Mouse (Mus musculus) heart, embryonic 16.5 days (tissue): ENCODE results near the gene Gm45808. TPM values are rescaled to one million over a fixed set of nuclear protein-coding genes. Genes with fewer than 3 reads are reported as not detected.
"Not testable (repeated sequence)": the region's sequence is repeated elsewhere in the genome, so short reads cannot be mapped to it uniquely, and the experiment has no call there.

Experiments
- ATAC-seq: fragments of 200-750 bp; cut with Nextera tagmentation; replicated peaks from 2 replicates; pipeline ENCODE4 v1.8.0; 2017; ENCODE audit warnings: moderate number of reproducible peaks; ENCODE audit not compliant: insufficient read depth, low FRiP score; ENCODE audit errors: extremely low read depth
- H3K27ac ChIP-seq: fragments of 300-500 bp; sonication (generic); 2 replicates; pipeline ENCODE4 v1.5.1; 2014; ENCODE audit warnings: mild to moderate bottlenecking, low read length, control low read depth, moderate library complexity
- H3K27me3 ChIP-seq: fragments of 300-500 bp; sonication (generic); 2 replicates; pipeline ENCODE4 v1.6.1; 2014; ENCODE audit warnings: low read length, mixed read lengths; ENCODE audit not compliant: control insufficient read depth, insufficient read depth
- H3K36me3 ChIP-seq: fragments of 300-500 bp; sonication (generic); 2 replicates; pipeline ENCODE4 v1.6.1; 2014; ENCODE audit not compliant: control insufficient read depth, insufficient read depth
- H3K4me1 ChIP-seq: fragments of 300-500 bp; sonication (generic); 2 replicates; pipeline ENCODE4 v1.6.1; 2014; ENCODE audit warnings: low read length, mixed read lengths; ENCODE audit not compliant: control insufficient read depth, insufficient read depth
- H3K4me2 ChIP-seq: fragments of 300-500 bp; sonication (generic); 2 replicates; pipeline ENCODE4 v1.6.1; 2014; ENCODE audit warnings: low read depth, mild to moderate bottlenecking, control low read depth, low read length
- H3K4me3 ChIP-seq: fragments of 300-500 bp; sonication (generic); 2 replicates; pipeline ENCODE4 v1.5.1; 2014; ENCODE audit warnings: mild to moderate bottlenecking, control low read depth, low read length
- H3K9ac ChIP-seq: fragments of 300-500 bp; sonication (generic); 2 replicates; pipeline ENCODE4 v1.6.1; 2014; ENCODE audit warnings: low read length, control low read depth
- H3K9me3 ChIP-seq: fragments of 300-500 bp; sonication (generic); replicated peaks from 2 replicates; pipeline ENCODE4 v1.6.1; 2016; ENCODE audit warnings: low read length; ENCODE audit not compliant: control insufficient read depth
- WGBS: fragments of 180-500 bp; shearing (Covaris S2); extraction: QIAGEN DNeasy Blood & Tissue Kit; methylation state at CpG from one replicate; pipeline ENCODE4 v1.1.7; 2014; 5-methylcytosine and 5-hydroxymethylcytosine counted together
- polyA plus RNA-seq: library from polyadenylated mRNA; unstranded; fragments of >200 nt; fragmentation: Nextera tagmentation; extraction: Ambion mirVana; gene quantifications from 2 replicates; pipeline ENCODE4 v1.2.1, GENCODE M21; 2015

Gene Gm45808
- polyA plus RNA-seq, 1 experiment from 2014 or later, result not detected

DNA sequence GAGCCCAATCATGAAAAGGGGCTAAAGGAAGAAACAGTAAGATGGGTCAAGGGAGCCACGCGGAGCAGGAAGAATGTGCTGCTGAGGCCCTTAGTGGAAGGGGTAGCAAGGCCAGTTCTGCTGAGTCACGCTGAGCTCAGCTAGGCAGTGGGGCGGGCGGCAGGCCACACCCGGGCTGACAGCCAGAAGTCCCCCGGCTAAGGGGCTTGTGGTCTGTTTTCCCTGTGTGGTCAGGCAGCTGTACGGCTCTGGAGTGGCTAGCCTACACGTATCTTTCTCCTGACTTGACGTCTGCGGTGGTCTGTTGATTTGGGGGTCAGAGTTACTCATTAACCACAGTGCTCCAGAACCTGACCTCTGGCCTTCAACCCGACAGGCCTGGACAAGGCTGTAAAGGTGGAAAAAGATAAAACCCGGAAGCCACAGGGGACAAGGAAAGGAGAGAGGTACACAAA is 25.7 kb downstream of the Gm45808 start:
- Histone ChIP-seq H3K36me3 (peaks cover 31% of the 10 kb centered on the region), H3K27me3 (no peaks in the 10 kb centered on the region), H3K4me1 (peaks cover 40% of the 10 kb centered on the region), H3K9me3 (no peaks in the 10 kb centered on the region), H3K27ac (peak overlapping the region; percentile 90), H3K9ac (peak overlapping the region; percentile 75), H3K4me2 (peak overlapping the region; percentile 21), H3K4me3 (no peak overlapping the region; the same call in 1 of the 2 replicates)
- WGBS, result 9% methylated on average over 13 of the region's 13 CpGs
- ATAC-seq, result 0 out of 2 replicates have a peak, but pooled peaks have one; percentile 5

DNA sequence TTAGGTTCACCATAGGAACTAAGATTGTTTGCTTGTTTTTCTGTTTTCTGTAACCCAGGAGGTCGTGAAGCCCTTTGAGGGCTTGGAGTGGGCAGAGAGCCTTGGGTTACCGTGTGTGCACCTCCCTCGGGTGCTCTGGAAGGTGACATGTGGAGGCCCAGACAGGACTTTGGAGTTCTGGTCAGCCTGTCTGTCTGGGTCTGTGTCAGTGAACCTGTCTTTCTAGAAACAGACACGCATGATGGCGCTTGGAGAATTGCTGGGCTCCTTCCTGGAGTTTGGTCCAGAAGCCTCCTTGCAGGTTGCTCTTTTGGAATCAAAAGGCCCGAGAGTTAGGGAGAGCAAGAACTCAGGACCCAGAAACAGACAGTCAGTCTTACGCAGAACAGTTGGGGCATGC is 26.2 kb downstream of the Gm45808 start:
- H3K27ac ChIP-seq, result peak overlapping the region; percentile 90
- H3K4me1 ChIP-seq, result peaks cover 36% of the 10 kb centered on the region
- H3K9ac ChIP-seq, result peak overlapping the region; percentile 75
- WGBS, result 67% methylated on average over 7 of the region's 7 CpGs
- H3K27me3 ChIP-seq, result no peaks in the 10 kb centered on the region
- ATAC-seq, result no peak
- peak overlapping the region; percentile 70 for H3K4me3 ChIP-seq
- peak overlapping the region; percentile 74 for H3K4me2 ChIP-seq
- no peaks in the 10 kb centered on the region for H3K9me3 ChIP-seq
- H3K36me3 ChIP-seq, result peaks cover 32% of the 10 kb centered on the region

DNA sequence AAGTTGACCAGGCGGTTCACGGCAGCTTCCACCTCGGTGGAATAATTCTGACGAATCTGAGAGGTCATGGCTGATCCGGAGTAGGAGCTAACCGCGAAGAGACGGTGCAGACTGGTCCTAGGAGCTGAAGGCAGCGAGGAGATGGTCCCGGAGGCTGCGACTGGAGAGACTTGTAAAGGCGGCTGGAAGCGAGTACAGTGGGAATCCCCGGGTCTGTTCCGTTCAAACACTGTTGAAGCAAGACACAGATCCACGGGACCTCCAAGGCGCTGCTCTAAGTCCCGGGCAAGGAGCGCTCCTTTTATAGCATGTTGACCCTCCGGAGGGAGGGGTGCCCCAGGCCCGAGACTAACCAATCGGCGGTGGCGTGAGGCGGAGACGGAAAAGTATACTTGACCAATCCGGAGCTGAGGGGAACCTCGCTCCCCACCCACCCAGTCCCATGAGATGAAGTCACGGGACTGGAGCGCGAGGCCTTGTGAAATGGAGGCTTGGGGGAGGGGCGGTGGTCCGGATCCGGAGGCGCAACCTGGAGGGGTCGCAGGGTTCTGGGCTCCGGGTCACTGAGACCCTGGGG is 27.0 kb downstream of the Gm45808 start, which contains the start of gene Ftl1:
Gene Ftl1 (minus strand): TSS at position 321 of the 577 bp plus-strand sequence.
- WGBS, result under 1% methylated on average over 25 of the region's 37 CpGs
- Histone ChIP-seq H3K36me3 (peaks cover 39% of the 10 kb centered on the region), H3K4me2 (peak within 1 kb of the TSS; percentile 74), H3K9ac (peak within 1 kb of the TSS; percentile 92), H3K27ac (peak within 1 kb of the TSS; percentile 95), H3K4me1 (peaks cover 36% of the 10 kb centered on the region), H3K4me3 (peak within 1 kb of the TSS; percentile 70)
- not testable (repeated sequence) for H3K27me3 ChIP-seq, H3K9me3 ChIP-seq
- peak; percentile 95 for ATAC-seq

DNA sequence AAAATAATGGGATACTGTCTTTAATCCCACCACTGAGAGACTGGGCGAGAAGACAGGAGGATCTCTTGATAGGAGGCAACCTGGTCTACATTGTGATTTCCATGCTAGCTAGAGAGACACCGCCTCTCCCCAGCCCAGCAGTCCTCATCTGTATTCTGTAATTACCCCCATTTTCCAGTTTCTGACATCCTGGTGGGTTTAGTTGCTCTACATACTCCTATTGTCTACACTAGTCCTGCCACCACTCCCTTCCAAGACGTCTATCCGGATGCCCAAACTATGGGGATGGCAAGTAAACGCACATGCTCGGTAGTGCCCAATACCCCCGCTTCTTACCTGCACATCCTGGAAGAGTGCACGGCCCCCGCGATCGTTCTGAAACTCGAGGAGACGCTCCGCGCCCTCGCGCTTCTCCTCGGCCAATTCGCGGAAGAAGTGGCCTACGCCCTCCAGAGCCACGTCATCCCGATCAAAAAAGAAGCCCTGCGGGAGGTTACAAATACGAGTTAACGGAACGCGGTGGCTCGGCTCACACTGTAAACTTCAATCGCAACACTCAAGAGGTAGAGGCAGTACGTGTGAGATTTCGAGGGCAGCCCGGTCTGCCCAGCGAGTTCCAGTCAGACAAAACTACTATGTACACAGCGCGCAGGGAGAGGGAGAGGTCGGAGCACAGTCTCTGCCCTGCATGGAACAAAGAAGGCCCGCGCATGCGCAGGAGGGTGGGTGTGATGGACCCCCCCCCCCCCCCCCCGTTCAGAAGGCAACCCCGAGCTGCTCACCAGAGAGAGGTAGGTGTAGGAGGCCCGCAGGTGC is 27.7 kb downstream of the Gm45808 start:
- Histone ChIP-seq H3K4me2 (peak overlapping the region; percentile 71), H3K4me1 (peaks cover 36% of the 10 kb centered on the region), H3K4me3 (peak overlapping the region; percentile 70), H3K27me3 (no peaks in the 10 kb centered on the region), H3K9ac (peak overlapping the region; percentile 92), H3K36me3 (peaks cover 44% of the 10 kb centered on the region), H3K9me3 (no peaks in the 10 kb centered on the region), H3K27ac (peak overlapping the region; percentile 95)
- under 1% methylated on average over 42 of the region's 43 CpGs for WGBS
- peak; percentile 62 for ATAC-seq

DNA sequence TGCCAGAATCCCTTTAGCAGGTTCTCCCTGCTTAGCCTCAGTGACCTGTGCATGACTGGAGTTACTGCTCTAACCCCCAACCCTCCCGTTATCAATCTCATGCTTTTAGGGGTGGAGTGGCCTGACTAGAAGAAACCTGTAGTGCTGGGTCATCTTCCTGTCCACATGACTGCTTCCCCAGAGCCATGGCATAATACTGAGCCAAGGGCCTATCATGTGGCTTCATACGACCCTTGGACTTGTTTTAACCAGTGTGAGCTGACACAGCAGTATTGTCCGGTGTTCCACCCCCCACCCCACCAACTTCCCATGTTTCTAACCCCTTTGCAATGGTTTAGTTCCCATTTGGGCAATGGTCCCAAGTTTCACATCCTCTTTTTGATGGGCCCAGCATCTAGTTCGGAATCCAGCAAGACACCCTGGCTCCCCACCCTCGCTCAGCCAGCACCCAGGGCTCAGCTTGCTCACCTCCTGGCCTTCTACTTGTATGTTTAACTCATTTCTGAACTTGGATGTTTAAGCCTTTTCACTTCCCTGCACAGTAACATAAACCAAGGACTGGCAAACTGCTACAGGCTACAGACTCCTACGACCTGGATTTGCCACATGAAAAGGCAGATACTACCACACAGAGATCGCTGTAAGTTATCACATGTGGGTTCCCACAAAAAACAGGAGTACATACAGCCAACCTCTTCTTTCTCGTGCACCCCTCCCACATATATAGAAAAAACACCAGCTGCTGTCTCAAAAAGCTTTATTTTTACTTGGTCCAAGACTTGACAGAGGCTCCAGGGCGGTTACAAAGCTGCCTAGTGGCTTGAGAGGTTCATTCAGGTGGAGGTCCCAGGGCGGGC is 29.2 kb downstream of the Gm45808 start:
- H3K9me3 ChIP-seq, result no peaks in the 10 kb centered on the region
- no peak for ATAC-seq
- peaks cover 39% of the 10 kb centered on the region for H3K36me3 ChIP-seq
- H3K4me1 ChIP-seq, result peaks cover 36% of the 10 kb centered on the region
- H3K27me3 ChIP-seq, result no peaks in the 10 kb centered on the region
- peak overlapping the region; percentile 70 for H3K4me3 ChIP-seq
- H3K27ac ChIP-seq, result peak overlapping the region; percentile 68
- H3K9ac ChIP-seq, result peak overlapping the region; percentile 92
- peak overlapping the region; percentile 71 for H3K4me2 ChIP-seq
- 46% methylated on average over 10 of the region's 10 CpGs for WGBS

DNA sequence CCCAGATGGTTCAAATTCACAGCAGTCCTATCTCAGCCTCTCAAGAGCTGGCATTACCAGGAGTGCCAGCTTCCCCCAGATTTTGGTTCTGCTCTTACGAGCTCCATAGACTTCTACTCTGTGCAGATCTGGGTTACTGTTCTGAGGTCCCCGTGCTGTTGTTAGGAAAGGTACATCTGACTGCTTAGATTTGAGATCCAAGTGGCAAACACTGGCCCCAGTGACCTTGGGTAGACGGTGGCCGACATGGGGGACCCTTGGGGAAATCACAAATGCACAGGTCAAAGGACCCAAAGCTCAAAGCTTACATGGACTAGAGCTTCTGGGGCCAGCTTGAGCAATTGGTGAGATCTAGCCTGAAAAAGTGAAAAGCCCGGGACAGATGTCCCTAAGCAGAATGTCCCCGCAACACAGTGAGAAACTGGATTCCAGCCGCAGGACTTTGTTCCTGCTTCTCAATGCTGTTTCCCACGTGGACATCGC is 29.8 kb downstream of the Gm45808 start:
- peak overlapping the region; percentile 71 for H3K4me2 ChIP-seq
- H3K4me1 ChIP-seq, result peaks cover 36% of the 10 kb centered on the region
- H3K27ac ChIP-seq, result peak overlapping the region; percentile 68
- no peak for ATAC-seq
- 38% methylated on average over 9 of the region's 9 CpGs for WGBS
- H3K9ac ChIP-seq, result no peak overlapping the region; the same call in 1 of the 2 replicates
- H3K4me3 ChIP-seq, result peak overlapping the region; percentile 70; the same call in 1 of the 2 replicates
- H3K27me3 ChIP-seq, result no peaks in the 10 kb centered on the region
- H3K36me3 ChIP-seq, result peaks cover 39% of the 10 kb centered on the region
- H3K9me3 ChIP-seq, result no peaks in the 10 kb centered on the region

DNA sequence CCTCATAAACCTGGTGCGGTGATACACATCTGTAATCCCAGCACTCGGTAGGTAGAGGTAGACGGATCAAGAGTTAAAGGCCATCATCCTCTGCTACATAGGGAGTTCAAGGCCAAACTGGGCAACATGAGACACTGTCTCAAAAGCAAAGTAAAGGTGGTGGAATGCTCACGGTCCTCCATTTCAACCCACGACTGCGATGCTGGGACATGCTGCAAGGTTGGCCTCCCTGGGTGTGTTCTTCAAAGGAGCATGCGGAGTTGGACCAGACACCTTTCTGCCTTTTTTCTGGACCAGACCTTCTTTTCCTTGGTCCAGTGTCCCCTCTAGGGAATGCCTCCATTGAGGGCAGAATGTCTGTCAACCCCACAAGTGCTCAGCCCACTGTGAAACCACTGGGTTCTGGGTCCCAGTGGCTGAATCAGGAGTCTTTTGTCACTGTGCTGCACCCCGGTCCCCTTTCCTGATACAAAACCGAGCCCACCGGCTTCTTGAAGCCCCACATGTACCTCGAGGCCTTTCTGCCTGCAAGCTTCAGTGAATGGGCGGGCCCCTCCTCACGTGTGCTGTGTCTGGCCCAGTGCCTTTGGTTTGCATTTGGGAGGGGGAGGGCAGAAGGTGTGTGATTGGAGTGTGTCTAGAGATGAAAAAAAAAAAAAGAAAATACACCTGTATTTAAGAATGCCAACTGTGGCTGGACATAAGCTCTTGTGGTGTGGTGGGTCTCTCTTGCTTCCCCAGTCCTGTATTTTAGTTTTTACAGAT is 30.5 kb downstream of the Gm45808 start:
- Histone ChIP-seq H3K27ac (peak overlapping the region; percentile 68), H3K4me3 (no peak overlapping the region)
- WGBS, result 67% methylated on average over 13 of the region's 13 CpGs

DNA sequence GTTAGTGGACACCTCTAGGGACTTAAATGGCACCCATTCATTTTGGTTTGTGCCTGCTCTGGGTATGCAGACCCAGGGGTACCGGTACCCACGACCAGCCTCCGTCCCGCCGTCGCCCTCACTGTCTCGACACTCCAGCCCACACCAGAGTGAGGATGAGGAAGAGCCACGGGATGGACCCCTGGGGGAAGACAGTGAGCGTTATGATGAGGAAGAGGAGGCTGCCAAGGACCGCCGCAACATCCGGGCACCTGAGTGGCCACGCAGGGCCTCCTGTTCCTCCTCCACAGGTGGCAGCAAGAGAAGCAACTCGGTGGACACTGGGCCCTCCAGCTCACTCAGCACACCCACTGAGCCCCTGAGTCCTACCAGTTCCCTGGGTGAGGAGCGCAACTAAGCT is 31.6 kb downstream of the Gm45808 start:
- no peak overlapping the region for H3K9ac ChIP-seq
- H3K27ac ChIP-seq, result no peak overlapping the region
- H3K9me3 ChIP-seq, result no peaks in the 10 kb centered on the region
- peaks cover 41% of the 10 kb centered on the region for H3K36me3 ChIP-seq
- ATAC-seq, result no peak
- H3K27me3 ChIP-seq, result no peaks in the 10 kb centered on the region
- H3K4me2 ChIP-seq, result no peak overlapping the region
- WGBS, result 87% methylated on average over 15 of the region's 15 CpGs
- peaks cover 23% of the 10 kb centered on the region for H3K4me1 ChIP-seq
- no peak overlapping the region for H3K4me3 ChIP-seq

More for the DNA sequence above, 30.5 kb downstream of the Gm45808 start:
- Histone ChIP-seq H3K4me2 (no peak overlapping the region), H3K27me3 (no peaks in the 10 kb centered on the region), H3K9me3 (no peaks in the 10 kb centered on the region), H3K9ac (no peak overlapping the region), H3K36me3 (peaks cover 41% of the 10 kb centered on the region), H3K4me1 (peaks cover 34% of the 10 kb centered on the region)
- no peak for ATAC-seq
